22 mouse cellular contexts compared by ENCODE assay signal in genomic region chr14:13861416-13861815, GRCm38 (mm10). TPM values are rescaled to one million over a fixed set of nuclear protein-coding genes. Genes with fewer than 3 reads are reported as not detected.
DNase-seq lines count a peak whose midpoint lies in the region; ATAC-seq and TF ChIP-seq lines count a peak whose summit lies in the region.
"Had no signal": no experiment of that assay in that cellular context is flagged by ENCODE, and none has a peak within 500 bp of the region (broad histone marks: within the 10 kb centered on the region; RNA-seq: fewer than 3 reads in every experiment).

No protein-coding gene starts in this region.

- H3K27ac ChIP-seq in lung, embryonic 14.5 days (ENCODE audit: low read depth) = no peak overlapping the region
- H3K27ac ChIP-seq: embryonic facial prominence, embryonic 12.5 days; embryonic facial prominence, embryonic 15.5 days; forebrain, embryonic 13.5 days; forebrain, embryonic 15.5 days had no signal

- ATAC-seq in lung, embryonic 14.5 days (ENCODE audit: insufficient read depth) = no peak
- ATAC-seq in cerebellum, adult (ENCODE audit: insufficient number of reproducible peaks, low FRiP score, low TSS enrichment) = no peak
- ATAC-seq: forebrain, embryonic 13.5 days; forebrain, embryonic 15.5 days; forebrain, postnatal 0 days had no signal

- H3K9me3 ChIP-seq in lung, embryonic 14.5 days (ENCODE audit: low read depth, low read length) = no peaks in the 10 kb centered on the region
- H3K9me3 ChIP-seq: embryonic facial prominence, embryonic 12.5 days; embryonic facial prominence, embryonic 15.5 days; forebrain, embryonic 13.5 days; forebrain, embryonic 15.5 days had no signal

- no peaks in the 10 kb centered on the region for H3K4me1 ChIP-seq in lung, embryonic 14.5 days (ENCODE audit: insufficient read depth)
- H3K4me1 ChIP-seq: embryonic facial prominence, embryonic 12.5 days; embryonic facial prominence, embryonic 15.5 days; forebrain, embryonic 13.5 days; forebrain, embryonic 15.5 days had no signal

- no peak overlapping the region for H3K9ac ChIP-seq in lung, embryonic 14.5 days
- H3K9ac ChIP-seq: embryonic facial prominence, embryonic 12.5 days; embryonic facial prominence, embryonic 15.5 days; forebrain, embryonic 13.5 days; forebrain, embryonic 15.5 days; forebrain, postnatal 0 days had no signal

- no peak for TF ChIP-seq CTCF in lung, embryonic 14.5 days (IDR thresholded peaks at IDR 0.05; ENCODE audit: low read depth)

- DNase-seq in lung, embryonic 14.5 days = peak; percentile 2
- no peak for DNase-seq in lung, postnatal 25 days (ENCODE audit: low spot score)
- peak; percentile 80 for DNase-seq in fat pad, adult 2 months (ENCODE audit: extremely low read depth, low read depth, low spot score)
- peak; percentile 79 for DNase-seq in gonadal fat pad, adult 2 months (ENCODE audit: low read depth)
- DNase-seq: adrenal gland, adult 2 months; adrenal gland, postnatal 10 days; adrenal gland, postnatal 25 days; cerebellum, adult 11-12 months; cerebellum, adult 2 months; cerebellum, adult 9-10 months; cerebellum, postnatal 25 days; forebrain, postnatal 0 days had no signal

- H3K4me2 ChIP-seq in lung, embryonic 14.5 days = no peak overlapping the region
- H3K4me2 ChIP-seq: embryonic facial prominence, embryonic 12.5 days; embryonic facial prominence, embryonic 15.5 days; forebrain, embryonic 13.5 days; forebrain, embryonic 15.5 days had no signal

- no peaks in the 10 kb centered on the region for H3K36me3 ChIP-seq in lung, embryonic 14.5 days (ENCODE audit: insufficient read depth)
- H3K36me3 ChIP-seq: embryonic facial prominence, embryonic 12.5 days; embryonic facial prominence, embryonic 15.5 days; forebrain, embryonic 15.5 days had no signal

- no peak overlapping the region for H3K4me3 ChIP-seq in lung, embryonic 14.5 days (ENCODE audit: low read depth, low read length)
- H3K4me3 ChIP-seq: embryonic facial prominence, embryonic 12.5 days; embryonic facial prominence, embryonic 15.5 days; erythroblast, embryonic 14.5 days; forebrain, embryonic 13.5 days; forebrain, embryonic 15.5 days had no signal

- H3K27me3 ChIP-seq in lung, embryonic 14.5 days (ENCODE audit: insufficient read depth, low read length) = no peaks in the 10 kb centered on the region
- H3K27me3 ChIP-seq: embryonic facial prominence, embryonic 12.5 days; embryonic facial prominence, embryonic 15.5 days; forebrain, embryonic 13.5 days; forebrain, embryonic 15.5 days had no signal

RNA-seq across cellular contexts. Expression of gene Gm281, which starts 52.9 kb away (rescaled TPM):
- polyA plus RNA-seq in lung, embryonic 14.5 days (2014; fragmentation: Nextera tagmentation; extraction: Ambion mirVana) = 0.05 TPM in 1 of 2 replicates, not detected in the other
- not detected in 2 replicates for polyA plus RNA-seq in gonadal fat pad, adult 2 months (2012; rRNA removed)
- polyA plus RNA-seq: adrenal gland, adult 2 months; brain, embryonic 14.5 days; C2C12; cerebellum, adult 2 months; cortical plate, adult 2 months; embryonic facial prominence, embryonic 12.5 days; erythroblast, embryonic 14.5 days; forebrain, embryonic 11.5 days; forebrain, embryonic 13.5 days; forebrain, embryonic 15.5 days had no signal
